Comparison of ENCODE assay signal across 29 mouse cellular contexts in genomic region chr19:27679427-27679826, GRCm38 (mm10).
"Had no signal": no experiment of that assay in that cellular context is flagged by ENCODE, and none has a peak within 500 bp of the region (broad histone marks: within the 10 kb centered on the region; RNA-seq: fewer than 3 reads in every experiment).

No protein-coding gene starts in this region.

- H3K4me1 ChIP-seq: limb, embryonic 10.5 days; limb, embryonic 12.5 days; limb, embryonic 13.5 days; limb, embryonic 15.5 days; liver, embryonic 12.5 days; liver, embryonic 13.5 days; liver, embryonic 15.5 days; lung, embryonic 15.5 days; megakaryocyte, embryonic 14.5 days; midbrain, embryonic 10.5 days; midbrain, embryonic 12.5 days; midbrain, embryonic 13.5 days; midbrain, embryonic 15.5 days had no signal

- H3K27ac ChIP-seq: limb, embryonic 10.5 days; limb, embryonic 12.5 days; limb, embryonic 13.5 days; limb, embryonic 15.5 days; liver, embryonic 12.5 days; liver, embryonic 13.5 days; liver, embryonic 14.5 days; liver, embryonic 15.5 days; lung, embryonic 15.5 days; macrophage; midbrain, embryonic 10.5 days; midbrain, embryonic 12.5 days; midbrain, embryonic 13.5 days; midbrain, embryonic 15.5 days had no signal

- H3K4me2 ChIP-seq: limb, embryonic 12.5 days; limb, embryonic 13.5 days; limb, embryonic 15.5 days; liver, embryonic 11.5 days; liver, embryonic 12.5 days; liver, embryonic 13.5 days; liver, embryonic 15.5 days; lung, embryonic 14.5 days; lung, embryonic 15.5 days; midbrain, embryonic 11.5 days; midbrain, embryonic 12.5 days; midbrain, embryonic 13.5 days; midbrain, embryonic 15.5 days had no signal

- H3K27me3 ChIP-seq: limb, embryonic 12.5 days; limb, embryonic 13.5 days; limb, embryonic 15.5 days; liver, embryonic 12.5 days; liver, embryonic 13.5 days; liver, embryonic 15.5 days; lung, embryonic 15.5 days; megakaryocyte, embryonic 14.5 days; midbrain, embryonic 12.5 days; midbrain, embryonic 13.5 days; midbrain, embryonic 15.5 days had no signal

- H3K36me3 ChIP-seq: limb, embryonic 10.5 days; limb, embryonic 12.5 days; limb, embryonic 13.5 days; limb, embryonic 15.5 days; liver, embryonic 12.5 days; liver, embryonic 13.5 days; liver, embryonic 15.5 days; lung, embryonic 15.5 days; midbrain, embryonic 10.5 days; midbrain, embryonic 12.5 days; midbrain, embryonic 13.5 days; midbrain, embryonic 15.5 days had no signal

- H3K9me3 ChIP-seq: limb, embryonic 10.5 days; limb, embryonic 12.5 days; limb, embryonic 13.5 days; limb, embryonic 15.5 days; liver, embryonic 12.5 days; liver, embryonic 13.5 days; liver, embryonic 15.5 days; lung, embryonic 15.5 days; midbrain, embryonic 10.5 days; midbrain, embryonic 12.5 days; midbrain, embryonic 15.5 days had no signal

- H3K9ac ChIP-seq: limb, embryonic 12.5 days; limb, embryonic 13.5 days; limb, embryonic 15.5 days; liver, embryonic 12.5 days; liver, embryonic 13.5 days; liver, embryonic 14.5 days; liver, embryonic 15.5 days; liver, postnatal 0 days; lung, embryonic 14.5 days; lung, embryonic 15.5 days; midbrain, embryonic 12.5 days; midbrain, embryonic 13.5 days; midbrain, embryonic 15.5 days had no signal

- DNase-seq: left cerebral cortex, postnatal 4 days; liver; liver, embryonic 13.5 days; liver, postnatal 0 days; lung, adult 18-20 months; lung, adult 2 months; lung, embryonic 14.5 days; lung, postnatal 10 days; lung, postnatal 14 days; lung, postnatal 36 days; lung, postnatal 4 days; midbrain, embryonic 14.5 days had no signal

- H3K4me3 ChIP-seq: limb, embryonic 10.5 days; limb, embryonic 12.5 days; limb, embryonic 13.5 days; limb, embryonic 15.5 days; liver, embryonic 12.5 days; liver, embryonic 13.5 days; liver, embryonic 15.5 days; lung, embryonic 15.5 days; megakaryocyte, embryonic 14.5 days; midbrain, embryonic 10.5 days; midbrain, embryonic 12.5 days; midbrain, embryonic 13.5 days; midbrain, embryonic 15.5 days; myocyte had no signal
